ENCODE assay signal across 23 mouse cellular contexts in the genomic region with DNA sequence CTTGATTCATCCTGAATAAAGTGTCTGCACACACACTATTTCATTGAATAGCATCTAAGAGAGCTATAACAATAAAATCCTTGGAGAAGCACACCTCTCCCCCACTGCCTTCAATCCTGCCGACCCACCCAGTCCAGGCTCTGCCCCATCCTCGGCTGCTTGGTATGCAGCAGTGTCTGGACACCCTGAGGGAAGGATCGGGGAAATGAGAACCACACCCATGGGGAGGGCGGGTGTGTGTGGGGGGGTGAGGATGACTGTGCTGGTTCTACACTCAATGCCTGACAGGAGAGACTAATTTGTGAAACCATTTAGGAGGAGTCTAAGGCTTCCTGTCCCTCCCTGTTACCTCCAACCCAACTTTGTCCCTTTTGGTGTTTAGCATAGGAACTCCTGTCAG. TPM values are rescaled to one million over a fixed set of nuclear protein-coding genes. Genes with fewer than 3 reads are reported as not detected.
A peak's percentile ranks its signal among the peaks of the same experiment; 100 is the strongest.
DNase-seq lines count a peak whose midpoint lies in the region; ATAC-seq lines count a peak whose summit lies in the region.
"Had no signal": no experiment of that assay in that cellular context is flagged by ENCODE, and none has a peak within 500 bp of the region (broad histone marks: within the 10 kb centered on the region; RNA-seq: fewer than 3 reads in every experiment).

No protein-coding gene starts in this region.

- no peak overlapping the region for H3K27ac ChIP-seq in intestine, embryonic 16.5 days (ENCODE audit: low read length)
- H3K27ac ChIP-seq in intestine, embryonic 15.5 days = no peak overlapping the region
- no peak overlapping the region for H3K27ac ChIP-seq in liver, embryonic 13.5 days
- H3K27ac ChIP-seq in kidney, embryonic 16.5 days (ENCODE audit: low read length) = no peak overlapping the region
- no peak overlapping the region for H3K27ac ChIP-seq in heart, embryonic 10.5 days
- H3K27ac ChIP-seq: forebrain, embryonic 12.5 days; hindbrain, embryonic 10.5 days; hindbrain, postnatal 0 days; limb, embryonic 12.5 days; neural tube, embryonic 15.5 days had no signal

- H3K9me3 ChIP-seq in intestine, embryonic 16.5 days (ENCODE audit: control insufficient read depth, low read length) = no peaks in the 10 kb centered on the region
- H3K9me3 ChIP-seq in intestine, embryonic 15.5 days = no peaks in the 10 kb centered on the region
- no peaks in the 10 kb centered on the region for H3K9me3 ChIP-seq in liver, embryonic 13.5 days (replicated peaks)
- no peaks in the 10 kb centered on the region for H3K9me3 ChIP-seq in kidney, embryonic 16.5 days (ENCODE audit: low read length)
- H3K9me3 ChIP-seq in heart, embryonic 10.5 days = no peaks in the 10 kb centered on the region
- H3K9me3 ChIP-seq: forebrain, embryonic 12.5 days; hindbrain, embryonic 10.5 days; limb, embryonic 12.5 days; neural tube, embryonic 15.5 days had no signal

- ATAC-seq in intestine, embryonic 16.5 days = 0 out of 2 replicates have a peak, but pooled peaks have one; percentile 17
- ATAC-seq in intestine, embryonic 15.5 days = no peak
- peak; percentile 82 for ATAC-seq in liver, embryonic 13.5 days (ENCODE audit: low read depth)
- ATAC-seq in megakaryocyte progenitor cell, adult 5-6 weeks (replicated peaks; ENCODE audit: poor library complexity) = peak; percentile 65
- ATAC-seq in kidney, embryonic 16.5 days (ENCODE audit: low FRiP score, low TSS enrichment) = no peak
- ATAC-seq: hindbrain, postnatal 0 days had no signal

- H3K4me1 ChIP-seq in intestine, embryonic 16.5 days (ENCODE audit: control insufficient read depth, insufficient read depth, low read length) = peaks cover 6% of the 10 kb centered on the region
- peaks cover 5% of the 10 kb centered on the region; the same call in 1 of the 2 replicates for H3K4me1 ChIP-seq in intestine, embryonic 15.5 days (replicated peaks)
- H3K4me1 ChIP-seq in liver, embryonic 13.5 days (replicated peaks) = peaks cover 10% of the 10 kb centered on the region
- peaks cover 13% of the 10 kb centered on the region for H3K4me1 ChIP-seq in kidney, embryonic 16.5 days (ENCODE audit: insufficient read depth, low read length)
- H3K4me1 ChIP-seq in heart, embryonic 10.5 days = peaks cover 4% of the 10 kb centered on the region

- H3K4me2 ChIP-seq in intestine, embryonic 16.5 days (ENCODE audit: low read depth, low read length) = no peak overlapping the region
- no peak overlapping the region for H3K4me2 ChIP-seq in intestine, embryonic 15.5 days (replicated peaks)
- H3K4me2 ChIP-seq in liver, embryonic 13.5 days = no peak overlapping the region
- no peak overlapping the region for H3K4me2 ChIP-seq in kidney, embryonic 16.5 days (replicated peaks; ENCODE audit: low read depth, low read length)
- H3K4me2 ChIP-seq: forebrain, embryonic 12.5 days; limb, embryonic 12.5 days; neural tube, embryonic 15.5 days had no signal

- H3K27me3 ChIP-seq in intestine, embryonic 16.5 days (replicated peaks; ENCODE audit: control insufficient read depth, insufficient read depth, low read length) = no peaks in the 10 kb centered on the region
- H3K27me3 ChIP-seq in intestine, embryonic 15.5 days (replicated peaks) = no peaks in the 10 kb centered on the region
- peaks cover 6% of the 10 kb centered on the region for H3K27me3 ChIP-seq in liver, embryonic 13.5 days
- no peaks in the 10 kb centered on the region for H3K27me3 ChIP-seq in kidney, embryonic 16.5 days (ENCODE audit: insufficient read depth, low read length)
- peaks cover 13% of the 10 kb centered on the region; the same call in 1 of the 2 replicates for H3K27me3 ChIP-seq in heart, embryonic 10.5 days (ENCODE audit: insufficient read depth, poor library complexity, severe bottlenecking)
- H3K27me3 ChIP-seq: limb, embryonic 12.5 days; neural tube, embryonic 15.5 days had no signal

- peak; percentile 72 for DNase-seq in ZHBTc4 (ENCODE audit: low read depth, low spot score)
- DNase-seq in liver, embryonic 13.5 days = no peak
- DNase-seq in urinary bladder, postnatal 25 days (ENCODE audit: low spot score) = no peak
- DNase-seq in heart, embryonic 10.5 days (ENCODE audit: low spot score) = no peak
- DNase-seq: cerebellum, adult 11 months; gastrocnemius, postnatal 36 days; kidney, adult 2 months; kidney, postnatal 14 days; layer of hippocampus, postnatal 36 days; lung, adult 2 months; lung, postnatal 14 days; right cerebral cortex, adult 18-20 months; thymus, adult 2 months; thymus, postnatal 4 days had no signal

- H3K9ac ChIP-seq in intestine, embryonic 16.5 days (ENCODE audit: low read depth, low read length) = no peak overlapping the region
- no peak overlapping the region for H3K9ac ChIP-seq in intestine, embryonic 15.5 days
- no peak overlapping the region for H3K9ac ChIP-seq in liver, embryonic 13.5 days
- no peak overlapping the region for H3K9ac ChIP-seq in kidney, embryonic 16.5 days (replicated peaks; ENCODE audit: low read length)
- H3K9ac ChIP-seq: forebrain, embryonic 12.5 days; limb, embryonic 12.5 days; neural tube, embryonic 15.5 days had no signal

- H3K36me3 ChIP-seq in intestine, embryonic 16.5 days (ENCODE audit: control insufficient read depth, insufficient read depth, low read length) = no peaks in the 10 kb centered on the region
- H3K36me3 ChIP-seq in intestine, embryonic 15.5 days = no peaks in the 10 kb centered on the region
- H3K36me3 ChIP-seq in liver, embryonic 13.5 days = no peaks in the 10 kb centered on the region
- H3K36me3 ChIP-seq in kidney, embryonic 16.5 days (ENCODE audit: insufficient read depth, low read length) = no peaks in the 10 kb centered on the region
- no peaks in the 10 kb centered on the region for H3K36me3 ChIP-seq in heart, embryonic 10.5 days
- H3K36me3 ChIP-seq: forebrain, embryonic 12.5 days; hindbrain, embryonic 10.5 days; limb, embryonic 12.5 days; neural tube, embryonic 15.5 days had no signal

- WGBS in intestine, embryonic 16.5 days = 38% methylated on average over 4 of the region's 4 CpGs
- 31% methylated on average over 4 of the region's 4 CpGs for WGBS in intestine, embryonic 15.5 days
- 29% methylated on average over 4 of the region's 4 CpGs for WGBS in liver, embryonic 13.5 days (ENCODE audit: insufficient replicate concordance)
- WGBS in kidney, embryonic 16.5 days = 16% methylated on average over 4 of the region's 4 CpGs
- WGBS in heart, embryonic 10.5 days = 42% methylated on average over 4 of the region's 4 CpGs

- no peak overlapping the region for H3K4me3 ChIP-seq in intestine, embryonic 16.5 days (ENCODE audit: low read length)
- no peak overlapping the region for H3K4me3 ChIP-seq in intestine, embryonic 15.5 days (replicated peaks)
- no peak overlapping the region for H3K4me3 ChIP-seq in liver, embryonic 13.5 days (replicated peaks)
- H3K4me3 ChIP-seq in kidney, embryonic 16.5 days (ENCODE audit: low read length) = no peak overlapping the region
- no peak overlapping the region for H3K4me3 ChIP-seq in heart, embryonic 10.5 days
- H3K4me3 ChIP-seq: forebrain, embryonic 12.5 days; hindbrain, embryonic 10.5 days; limb, embryonic 12.5 days; neural tube, embryonic 15.5 days had no signal

RNA-seq across cellular contexts. Expression of gene Odc1, which starts 34.0 kb away (rescaled TPM):
- 168 and 176 TPM in 2 replicates for polyA plus RNA-seq in intestine, embryonic 16.5 days (2015; fragmentation: Nextera tagmentation; extraction: Ambion mirVana)
- 203 and 216 TPM in 2 replicates for polyA plus RNA-seq in intestine, embryonic 15.5 days (2015; fragmentation: Nextera tagmentation; extraction: Ambion mirVana)
- polyA plus RNA-seq in liver, embryonic 13.5 days (2015; fragmentation: Nextera tagmentation; extraction: Ambion mirVana) = 465 and 535 TPM in 2 replicates
- 241 TPM in 2 replicates for total RNA-seq in megakaryocyte progenitor cell, adult 5-6 weeks (2015)
- total RNA-seq in megakaryocyte progenitor cell, adult 5-6 weeks (2017) = 406 and 410 TPM in 2 replicates
- polyA plus RNA-seq in kidney, embryonic 16.5 days (2015; fragmentation: Nextera tagmentation; extraction: Ambion mirVana) = 217 and 223 TPM in 2 replicates
- polyA plus RNA-seq in heart, embryonic 10.5 days (2016; fragmentation: Nextera tagmentation; extraction: Ambion mirVana) = 173 and 235 TPM in 2 replicates

Comparison
In these comparisons a context has a peak if more than half of its experiments do, and no peak if none do; other contexts are left out.
1. ATAC-seq: peak in intestine, embryonic 16.5 days (single experiment), liver, embryonic 13.5 days (single experiment) and megakaryocyte progenitor cell, adult 5-6 weeks (single experiment); none in intestine, embryonic 15.5 days (single experiment) and kidney, embryonic 16.5 days (single experiment).